Mouse (Mus musculus): ENCODE measurements at regions not wholly inside any gene's neighbourhood (a gene's known extent, or its start where the extent isn't known, plus 50 kb on each side); places are given as distances from the start of the nearest gene placed in this dataset.

GRCm38 (mm10) chr2:148537251-148537650 is 93.9 kb upstream of the Cd93 start:
- Histone ChIP-seq H3K27me3 (ENCODE audit: insufficient read depth, low read length) (no peaks in the 10 kb centered on the region), H3K4me3 (ENCODE audit: low read length) (no peak overlapping the region), H3K4me2 (ENCODE audit: low read depth, low read length) (no peak overlapping the region), H3K4me1 (ENCODE audit: insufficient read depth, low read length) (no peaks in the 10 kb centered on the region), H3K9ac (replicated peaks; ENCODE audit: low read length) (no peak overlapping the region), H3K27ac (no peak overlapping the region), H3K9me3 (ENCODE audit: low read length) (no peaks in the 10 kb centered on the region), H3K36me3 (ENCODE audit: insufficient read depth, low read length) (no peaks in the 10 kb centered on the region)
- no peak for TF ChIP-seq CTCF (IDR thresholded peaks at IDR 0.05; ENCODE audit: low read depth)
- DNase-seq (ENCODE audit: low spot score) (no peak), ATAC-seq (no peak)
- 93% methylated on average over 5 of the region's 5 CpGs for WGBS

- TF ChIP-seq CTCF (IDR thresholded peaks at IDR 0.05; ENCODE audit: low read depth) = no peak
- Histone ChIP-seq H3K9ac (replicated peaks; ENCODE audit: low read length) (no peak overlapping the region), H3K9me3 (ENCODE audit: low read length) (no peaks in the 10 kb centered on the region), H3K4me1 (ENCODE audit: insufficient read depth, low read length) (no peaks in the 10 kb centered on the region), H3K4me3 (ENCODE audit: low read length) (no peak overlapping the region), H3K36me3 (ENCODE audit: insufficient read depth, low read length) (no peaks in the 10 kb centered on the region), H3K27me3 (ENCODE audit: insufficient read depth, low read length) (no peaks in the 10 kb centered on the region), H3K27ac (no peak overlapping the region), H3K4me2 (ENCODE audit: low read depth, low read length) (no peak overlapping the region)
- ATAC-seq (no peak), DNase-seq (ENCODE audit: low spot score) (no peak)
- WGBS = 92% methylated on average over 3 of the region's 3 CpGs
Measured at GRCm38 (mm10) chr2:148536608-148537007, 93.2 kb upstream of the Cd93 start.

DNA sequence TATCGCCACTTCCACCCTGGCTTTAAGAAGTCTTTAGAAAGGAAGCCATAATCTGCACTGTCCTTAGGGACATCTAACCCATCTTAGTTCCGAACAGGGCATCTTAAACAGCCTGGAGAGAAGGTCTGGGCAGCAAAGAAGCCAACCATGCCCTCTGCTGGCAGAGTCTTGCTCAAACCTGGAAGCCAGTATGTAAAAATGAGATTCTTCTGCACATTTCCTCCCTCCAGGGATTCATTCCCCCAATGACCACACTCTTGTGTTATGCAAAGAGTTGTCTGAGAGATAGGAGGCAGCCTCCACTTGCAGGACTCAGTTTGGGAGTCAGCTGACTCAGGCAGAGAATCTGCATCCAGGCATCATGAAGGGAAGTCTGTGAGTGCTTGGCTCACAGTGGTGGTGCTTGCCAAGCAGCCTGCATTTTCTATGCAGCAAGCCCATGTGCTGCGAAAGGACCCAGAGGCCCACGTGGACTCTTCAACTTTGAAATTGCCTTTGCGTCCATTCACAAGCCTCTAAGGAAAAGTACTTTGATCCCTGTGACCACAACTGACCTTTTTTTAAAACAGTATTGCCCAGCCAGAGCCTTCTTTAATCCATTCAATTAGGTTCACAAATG is 92.3 kb upstream of the Cd93 start:
- Histone ChIP-seq H3K9ac (replicated peaks; ENCODE audit: low read length) (no peak overlapping the region), H3K27ac (no peak overlapping the region), H3K4me3 (ENCODE audit: low read length) (no peak overlapping the region), H3K9me3 (ENCODE audit: low read length) (no peaks in the 10 kb centered on the region), H3K4me1 (ENCODE audit: insufficient read depth, low read length) (no peaks in the 10 kb centered on the region), H3K36me3 (ENCODE audit: insufficient read depth, low read length) (no peaks in the 10 kb centered on the region), H3K27me3 (ENCODE audit: insufficient read depth, low read length) (no peaks in the 10 kb centered on the region), H3K4me2 (ENCODE audit: low read depth, low read length) (no peak overlapping the region)
- 56% methylated on average over 5 of the region's 5 CpGs for WGBS
- DNase-seq (ENCODE audit: low spot score) (peak; percentile 40), ATAC-seq (peak; percentile 32; the same call in 1 of the 2 replicates)
- peak; percentile 58 for TF ChIP-seq CTCF (IDR thresholded peaks at IDR 0.05; ENCODE audit: low read depth)

- ATAC-seq = no peak
- Histone ChIP-seq H3K9me3 (ENCODE audit: low read length) (no peaks in the 10 kb centered on the region), H3K4me3 (ENCODE audit: low read length) (no peak overlapping the region), H3K36me3 (ENCODE audit: insufficient read depth, low read length) (no peaks in the 10 kb centered on the region), H3K27ac (no peak overlapping the region), H3K4me2 (ENCODE audit: low read depth, low read length) (no peak overlapping the region), H3K9ac (replicated peaks; ENCODE audit: low read length) (no peak overlapping the region), H3K4me1 (ENCODE audit: insufficient read depth, low read length) (no peaks in the 10 kb centered on the region), H3K27me3 (ENCODE audit: insufficient read depth, low read length) (no peaks in the 10 kb centered on the region)
- DNase-seq (ENCODE audit: low spot score) = no peak
- TF ChIP-seq CTCF (IDR thresholded peaks at IDR 0.05; ENCODE audit: low read depth) = no peak
- 55% methylated on average over 4 of the region's 4 CpGs for WGBS
Measured at GRCm38 (mm10) chr2:148532051-148532450, 88.7 kb upstream of the Cd93 start.

GRCm38 (mm10) chr2:148530546-148530945 is 87.2 kb upstream of the Cd93 start:
- ATAC-seq = no peak
- no peak overlapping the region for H3K9ac ChIP-seq (replicated peaks; ENCODE audit: low read length)
- 79% methylated on average over 4 of the region's 4 CpGs for WGBS

DNA sequence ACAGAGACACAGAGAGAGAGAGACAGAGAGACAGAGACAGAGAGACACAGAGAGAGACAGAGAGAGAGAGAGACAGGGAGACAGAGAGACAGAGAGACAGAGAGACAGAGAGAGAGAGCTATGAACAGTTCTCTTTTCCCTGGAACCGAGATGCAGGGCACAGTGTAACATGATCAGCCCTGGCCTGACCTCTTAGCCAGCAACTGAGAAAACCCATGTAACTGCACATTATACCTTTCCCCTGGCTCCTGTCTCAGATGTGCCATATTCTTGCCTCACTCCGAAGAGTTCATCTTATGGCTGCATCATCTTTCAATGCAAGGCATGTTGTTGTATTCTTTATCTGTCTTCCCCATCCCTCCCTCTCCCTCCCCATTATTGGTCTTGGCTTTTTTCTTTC is 86.5 kb upstream of the Cd93 start:
- DNase-seq (ENCODE audit: low spot score) (no peak), ATAC-seq (no peak)
- TF ChIP-seq CTCF (IDR thresholded peaks at IDR 0.05; ENCODE audit: low read depth) = no peak
- H3K9me3 ChIP-seq (ENCODE audit: low read length) = no peaks in the 10 kb centered on the region
- no peaks in the 10 kb centered on the region for H3K27me3 ChIP-seq (ENCODE audit: insufficient read depth, low read length)
- no peak overlapping the region for H3K4me2 ChIP-seq (ENCODE audit: low read depth, low read length)
- H3K27ac ChIP-seq = no peak overlapping the region
- no peak overlapping the region for H3K4me3 ChIP-seq (ENCODE audit: low read length)
- H3K9ac ChIP-seq (replicated peaks; ENCODE audit: low read length) = no peak overlapping the region
- H3K36me3 ChIP-seq (ENCODE audit: insufficient read depth, low read length) = no peaks in the 10 kb centered on the region
- WGBS = 66% methylated on average over 2 of the region's 2 CpGs
- no peaks in the 10 kb centered on the region for H3K4me1 ChIP-seq (ENCODE audit: insufficient read depth, low read length)

More at GRCm38 (mm10) chr2:148530546-148530945, 87.2 kb upstream of the Cd93 start:
- no peaks in the 10 kb centered on the region for H3K4me1 ChIP-seq (ENCODE audit: insufficient read depth, low read length)
- H3K27me3 ChIP-seq (ENCODE audit: insufficient read depth, low read length) = no peaks in the 10 kb centered on the region
- no peak overlapping the region for H3K4me2 ChIP-seq (ENCODE audit: low read depth, low read length)
- no peak for TF ChIP-seq CTCF (IDR thresholded peaks at IDR 0.05; ENCODE audit: low read depth)
- no peaks in the 10 kb centered on the region for H3K36me3 ChIP-seq (ENCODE audit: insufficient read depth, low read length)
- H3K4me3 ChIP-seq (ENCODE audit: low read length) = no peak overlapping the region
- no peak overlapping the region for H3K27ac ChIP-seq
- H3K9me3 ChIP-seq (ENCODE audit: low read length) = no peaks in the 10 kb centered on the region
- no peak for DNase-seq (ENCODE audit: low spot score)

DNA sequence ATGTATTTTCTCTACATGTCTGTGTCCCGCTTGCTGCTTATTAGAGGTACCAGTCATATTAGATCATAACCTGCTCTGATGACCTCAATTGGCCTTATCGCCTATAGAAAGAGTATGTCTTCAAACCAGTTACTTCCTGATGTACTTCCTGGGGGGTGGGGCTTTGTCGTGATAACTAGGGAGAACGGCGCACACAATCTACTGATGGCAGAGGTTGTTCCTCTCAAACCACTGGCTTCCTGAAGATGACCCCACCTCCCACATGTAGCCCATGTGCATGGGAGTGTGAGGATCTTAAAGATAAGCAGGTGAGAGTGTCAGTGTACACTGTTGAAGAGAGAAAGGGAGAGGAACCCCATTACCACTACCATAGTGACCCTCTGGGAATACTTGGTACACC is 84.4 kb upstream of the Cd93 start:
- no peak for TF ChIP-seq CTCF (IDR thresholded peaks at IDR 0.05; ENCODE audit: low read depth)
- Histone ChIP-seq H3K9me3 (ENCODE audit: low read length) (no peaks in the 10 kb centered on the region), H3K36me3 (ENCODE audit: insufficient read depth, low read length) (no peaks in the 10 kb centered on the region), H3K27ac (no peak overlapping the region), H3K4me1 (ENCODE audit: insufficient read depth, low read length) (no peaks in the 10 kb centered on the region), H3K4me3 (ENCODE audit: low read length) (no peak overlapping the region), H3K9ac (replicated peaks; ENCODE audit: low read length) (no peak overlapping the region), H3K27me3 (ENCODE audit: insufficient read depth, low read length) (no peaks in the 10 kb centered on the region), H3K4me2 (ENCODE audit: low read depth, low read length) (no peak overlapping the region)
- 92% methylated on average over 5 of the region's 5 CpGs for WGBS
- DNase-seq (ENCODE audit: low spot score) (no peak), ATAC-seq (no peak)
